ENCODE assay signal across 1 mouse cellular context in the genomic region with DNA sequence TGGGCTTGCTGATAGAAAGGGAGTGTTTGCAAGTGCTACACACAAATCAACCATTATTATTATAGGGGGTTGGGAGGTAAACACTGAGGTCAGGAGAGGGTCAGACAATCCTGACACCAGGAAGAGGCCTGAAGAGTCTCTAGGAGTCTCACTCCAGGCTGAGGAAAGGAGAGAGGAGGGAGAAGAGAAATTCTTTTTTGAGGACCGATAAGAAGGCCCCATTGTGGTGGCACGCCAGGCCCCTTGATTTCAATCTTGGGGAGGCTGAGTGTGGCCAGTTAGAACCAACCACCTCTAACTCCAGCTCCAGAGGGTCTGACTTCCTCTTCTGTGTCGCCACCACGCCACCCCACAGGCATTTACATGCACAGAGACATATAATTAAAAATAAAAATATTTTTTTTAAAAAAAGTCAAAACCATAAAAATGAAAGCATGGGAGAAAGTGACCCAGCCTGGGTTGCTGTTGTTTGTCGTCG.
TF ChIP-seq lines count a peak whose summit lies in the region.

No protein-coding gene starts in this region.

TF ChIP-seq in MEL, 35 proteins besides CTCF, POLR2A, EP300 and RAD21 (continued from another document):
- no peak for TF ChIP-seq MAX (IDR thresholded peaks at IDR 0.05; ENCODE audit: low read length)
